Mouse (Mus musculus) thymus, adult 2 months (tissue): ENCODE measurements around the gene Syt11.

Source experiments
- CTCF ChIP-seq: fragments of 200-500 bp; IDR thresholded peaks from 2 replicates; pipeline ENCODE4 v1.5.1; 2012; ENCODE audit warnings: mild to moderate bottlenecking, control low read depth, low read length, moderate library complexity, borderline replicate concordance; ENCODE audit not compliant: control insufficient read depth, poor library complexity, insufficient read depth; ENCODE audit errors: extremely low read depth
- POLR2A ChIP-seq: fragments of 200-500 bp; IDR thresholded peaks from 2 replicates; pipeline ENCODE4 v1.6.1; 2012; ENCODE audit warnings: mild to moderate bottlenecking, low read length, control low read depth, moderate library complexity; ENCODE audit not compliant: control insufficient read depth, poor library complexity, insufficient read depth; ENCODE audit errors: extremely low read depth

DNA sequence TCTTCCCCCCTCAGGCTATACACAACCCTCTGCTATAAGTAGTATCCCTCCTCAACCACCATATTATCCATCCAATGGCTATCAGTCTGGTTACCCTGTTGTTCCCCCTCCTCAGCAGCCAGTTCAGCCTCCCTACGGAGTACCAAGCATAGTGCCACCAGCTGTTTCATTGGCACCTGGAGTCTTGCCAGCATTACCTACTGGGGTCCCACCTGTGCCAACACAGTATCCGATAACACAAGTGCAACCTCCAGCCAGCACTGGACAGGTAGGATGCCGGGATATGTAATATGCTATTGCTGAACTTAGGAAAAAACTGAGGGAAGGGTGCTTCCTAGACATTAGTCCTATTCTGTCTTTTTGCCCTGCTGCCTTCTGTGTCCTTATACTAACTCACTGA, 74.7 kb downstream of the Syt11 start:
- TF ChIP-seq CTCF (no peak), POLR2A (no peak)
